Mouse (Mus musculus) liver, adult 2 months (tissue): Measurements from ENCODE around the gene Myh7.

ENCODE experiments used
- CTCF ChIP-seq: fragments of 200-500 bp; IDR thresholded peaks from 2 replicates; pipeline ENCODE4 v1.5.1; 2011; ENCODE audit warnings: low read depth, low read length, control low read depth
- POLR2A ChIP-seq: fragments of 200-500 bp; IDR thresholded peaks from 2 replicates; pipeline ENCODE4 v1.6.1; 2011; ENCODE audit warnings: low read length, control low read depth; ENCODE audit not compliant: insufficient read depth; ENCODE audit errors: extremely low read depth

DNA sequence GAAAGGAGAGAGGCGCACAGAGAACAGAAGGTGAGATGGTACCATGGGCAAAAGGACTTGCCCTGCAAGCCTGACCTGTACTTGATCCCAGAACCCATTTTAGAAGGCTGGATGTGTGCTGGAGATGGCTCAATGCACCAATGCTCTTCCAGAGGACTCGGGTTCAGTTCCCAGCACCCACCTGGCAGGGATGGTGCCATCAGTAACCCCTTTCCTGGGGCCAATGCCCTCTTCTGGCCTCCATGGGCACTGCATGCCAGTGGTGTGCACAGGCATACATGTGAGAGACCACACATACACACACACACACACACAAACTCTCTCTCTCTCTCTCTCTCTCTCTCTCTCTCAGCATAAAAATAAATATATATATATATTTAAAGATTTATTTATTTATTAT is 7.0 kb upstream of the Myh7 start:
- TF ChIP-seq POLR2A, result no peak
- TF ChIP-seq CTCF, result no peak
